Mouse (Mus musculus): Measurements from ENCODE around the gene Lbp. TPM values are rescaled to one million over a fixed set of nuclear protein-coding genes. Genes with fewer than 3 reads are reported as not detected.

The Lbp gene
- polyA plus RNA-seq, 1 experiment from 2014 or later: 0.53 TPM

DNA sequence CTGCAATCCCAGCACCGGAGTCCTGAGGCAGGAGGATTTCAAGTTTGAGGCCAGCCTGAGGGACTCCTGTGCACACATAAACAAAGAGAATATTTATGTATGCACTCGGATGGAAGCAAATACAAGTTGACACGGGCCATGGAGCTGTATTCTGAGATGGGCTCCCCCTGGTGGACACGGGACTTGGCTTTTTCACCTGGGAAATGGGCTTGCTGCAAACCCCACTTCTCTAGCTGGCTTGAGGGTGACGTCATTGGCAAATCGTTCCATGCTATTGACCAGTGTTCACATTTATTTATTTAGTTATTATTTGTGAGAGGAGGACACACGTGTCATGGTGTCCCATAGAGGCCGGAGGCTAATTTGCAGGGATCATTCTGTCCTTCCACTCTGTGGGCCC, 10.1 kb downstream of the Lbp start:
- no peak overlapping the region for H3K27ac ChIP-seq
- no peak overlapping the region for H3K4me3 ChIP-seq
- peaks cover 5% of the 10 kb centered on the region for H3K4me1 ChIP-seq
- H3K9ac ChIP-seq: no peak overlapping the region
- 71% methylated on average over 8 of the region's 8 CpGs for WGBS
- no peaks in the 10 kb centered on the region for H3K27me3 ChIP-seq
- no peak for ATAC-seq
- no peaks in the 10 kb centered on the region for H3K36me3 ChIP-seq (ENCODE audit: poor library complexity, severe bottlenecking)
- no peaks in the 10 kb centered on the region for H3K9me3 ChIP-seq (replicated peaks)
- H3K4me2 ChIP-seq: no peak overlapping the region

GRCm38 (mm10) chr2:158317026-158317425, 10.7 kb downstream of the Lbp start:
- Histone ChIP-seq H3K4me3 (no peak overlapping the region), H3K9me3 (replicated peaks) (no peaks in the 10 kb centered on the region), H3K36me3 (ENCODE audit: poor library complexity, severe bottlenecking) (no peaks in the 10 kb centered on the region), H3K4me2 (no peak overlapping the region), H3K4me1 (peaks cover 5% of the 10 kb centered on the region), H3K27ac (no peak overlapping the region), H3K9ac (no peak overlapping the region), H3K27me3 (no peaks in the 10 kb centered on the region)
- WGBS: 12% methylated on average over 5 of the region's 5 CpGs
- peak; percentile 71 for ATAC-seq

DNA sequence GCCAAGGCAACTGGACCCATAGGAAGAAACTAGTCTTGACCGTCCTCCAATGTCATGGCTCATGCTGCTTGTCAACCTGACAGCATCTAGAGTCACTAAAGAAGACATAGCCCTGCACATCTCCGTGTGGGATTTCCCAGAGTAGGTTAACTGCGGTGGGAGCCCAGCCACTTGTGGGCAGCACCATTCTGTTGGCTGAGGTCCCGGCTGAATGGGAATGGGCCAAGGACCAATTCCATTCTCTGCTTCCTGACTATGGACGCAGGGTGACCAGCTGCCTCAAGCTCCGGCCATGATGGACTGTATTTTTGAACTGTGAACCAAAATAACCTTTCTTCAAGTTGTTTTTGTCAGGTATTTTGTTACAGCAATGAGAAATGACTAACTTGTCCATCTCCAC, 15.3 kb downstream of the Lbp start:
- Histone ChIP-seq H3K4me3 (no peak overlapping the region), H3K9ac (no peak overlapping the region), H3K27me3 (no peaks in the 10 kb centered on the region), H3K27ac (no peak overlapping the region), H3K4me2 (no peak overlapping the region), H3K9me3 (replicated peaks) (no peaks in the 10 kb centered on the region), H3K36me3 (ENCODE audit: poor library complexity, severe bottlenecking) (no peaks in the 10 kb centered on the region), H3K4me1 (peaks cover 5% of the 10 kb centered on the region)
- 90% methylated on average over 6 of the region's 6 CpGs for WGBS
- no peak for ATAC-seq

DNA sequence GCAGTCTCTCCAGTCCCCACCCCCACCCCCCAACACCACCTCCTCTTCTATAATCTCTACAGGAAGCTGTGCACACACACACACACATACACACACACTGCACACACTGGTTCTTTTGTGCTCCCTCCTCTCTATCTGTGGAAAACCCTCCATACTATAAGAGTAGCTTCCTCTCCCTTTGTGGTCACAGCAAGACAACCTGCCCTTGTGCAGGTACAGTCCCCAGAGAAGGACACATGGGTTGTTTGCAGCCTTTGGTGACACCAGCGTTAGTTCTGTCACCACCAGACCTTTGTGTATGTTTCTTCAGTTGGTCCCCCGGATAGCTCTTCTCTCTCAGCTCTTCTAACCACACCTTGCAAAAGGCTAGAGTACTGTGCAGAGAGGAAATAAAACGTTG, 16.6 kb downstream of the Lbp start:
- WGBS: 84% methylated on average over 3 of the region's 3 CpGs
- H3K27ac ChIP-seq: no peak overlapping the region
- no peaks in the 10 kb centered on the region for H3K27me3 ChIP-seq
- H3K36me3 ChIP-seq (ENCODE audit: poor library complexity, severe bottlenecking): no peaks in the 10 kb centered on the region
- no peak overlapping the region for H3K4me3 ChIP-seq
- no peaks in the 10 kb centered on the region for H3K9me3 ChIP-seq (replicated peaks)
- H3K4me2 ChIP-seq: no peak overlapping the region
- H3K9ac ChIP-seq: no peak overlapping the region
- H3K4me1 ChIP-seq: no peaks in the 10 kb centered on the region
- no peak for ATAC-seq

GRCm38 (mm10) chr2:158324531-158325190, 18.4 kb downstream of the Lbp start:
- H3K36me3 ChIP-seq (ENCODE audit: poor library complexity, severe bottlenecking): no peaks in the 10 kb centered on the region
- H3K4me1 ChIP-seq: no peaks in the 10 kb centered on the region
- peak; percentile 82 for ATAC-seq
- no peak overlapping the region for H3K27ac ChIP-seq
- no peak overlapping the region for H3K9ac ChIP-seq
- no peaks in the 10 kb centered on the region for H3K27me3 ChIP-seq
- 66% methylated on average over 10 of the region's 10 CpGs for WGBS
- H3K4me3 ChIP-seq: no peak overlapping the region
- no peak overlapping the region for H3K4me2 ChIP-seq
- no peaks in the 10 kb centered on the region for H3K9me3 ChIP-seq (replicated peaks)

GRCm38 (mm10) chr2:158325609-158326008, 19.3 kb downstream of the Lbp start:
- Histone ChIP-seq H3K27ac (no peak overlapping the region), H3K9ac (no peak overlapping the region), H3K4me1 (no peaks in the 10 kb centered on the region), H3K9me3 (replicated peaks) (no peaks in the 10 kb centered on the region), H3K4me2 (no peak overlapping the region), H3K4me3 (no peak overlapping the region), H3K27me3 (no peaks in the 10 kb centered on the region), H3K36me3 (ENCODE audit: poor library complexity, severe bottlenecking) (no peaks in the 10 kb centered on the region)
- ATAC-seq: no peak
- 63% methylated on average over 8 of the region's 8 CpGs for WGBS

- Histone ChIP-seq H3K9me3 (replicated peaks) (no peaks in the 10 kb centered on the region), H3K4me2 (no peak overlapping the region), H3K36me3 (ENCODE audit: poor library complexity, severe bottlenecking) (no peaks in the 10 kb centered on the region), H3K9ac (no peak overlapping the region), H3K4me3 (no peak overlapping the region), H3K4me1 (no peaks in the 10 kb centered on the region), H3K27ac (no peak overlapping the region), H3K27me3 (no peaks in the 10 kb centered on the region)
- WGBS: 87% methylated on average over 13 of the region's 13 CpGs
- no peak for ATAC-seq
These were observed 28.1 kb downstream of the Lbp start for GRCm38 (mm10) chr2:158334356-158334755.

- Histone ChIP-seq H3K9ac (no peak overlapping the region), H3K27me3 (0 out of 2 replicates have a peak, but pooled peaks cover 5% of the 10 kb centered on the region), H3K4me2 (no peak overlapping the region), H3K9me3 (replicated peaks) (no peaks in the 10 kb centered on the region), H3K4me3 (no peak overlapping the region), H3K36me3 (ENCODE audit: poor library complexity, severe bottlenecking) (no peaks in the 10 kb centered on the region), H3K27ac (no peak overlapping the region), H3K4me1 (peaks cover 4% of the 10 kb centered on the region; the same call in 1 of the 2 replicates)
- ATAC-seq: no peak
- 82% methylated on average over 10 of the region's 10 CpGs for WGBS
These were observed 31.4 kb downstream of the Lbp start for GRCm38 (mm10) chr2:158337698-158338097.

DNA sequence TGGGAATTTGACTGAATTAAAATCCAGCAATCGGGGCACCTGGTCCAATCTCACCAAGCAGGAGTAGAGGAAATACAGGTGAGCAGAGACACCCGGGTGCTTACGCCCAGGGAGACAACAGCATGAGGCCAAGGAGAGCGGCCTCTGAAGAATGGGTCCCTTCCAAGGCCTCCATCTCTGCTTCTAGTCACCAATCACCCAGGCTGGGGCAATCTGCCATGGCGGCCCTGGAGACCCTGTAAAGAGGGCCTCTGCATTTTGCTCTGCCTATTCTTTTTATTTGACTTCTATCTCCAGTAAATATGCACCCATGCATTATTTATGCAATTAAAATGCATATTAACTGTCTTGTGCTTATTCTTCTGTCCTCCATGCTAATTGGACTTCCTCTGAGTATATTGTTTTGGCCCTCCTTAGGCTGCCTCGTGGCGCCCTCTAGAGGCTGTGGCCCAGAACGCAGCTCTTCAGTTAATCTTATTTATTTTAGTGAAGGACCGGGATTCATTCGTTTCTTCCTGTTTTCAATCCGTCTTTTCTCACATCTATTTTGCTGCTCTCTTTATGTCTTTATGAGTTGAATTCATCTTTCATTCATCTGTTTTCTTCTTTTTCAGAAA, 33.8 kb downstream of the Lbp start:
- Histone ChIP-seq H3K9me3 (replicated peaks) (no peaks in the 10 kb centered on the region), H3K36me3 (ENCODE audit: poor library complexity, severe bottlenecking) (no peaks in the 10 kb centered on the region), H3K27ac (no peak overlapping the region; the same call in 1 of the 2 replicates), H3K4me2 (no peak overlapping the region), H3K4me1 (peaks cover 10% of the 10 kb centered on the region), H3K4me3 (no peak overlapping the region), H3K9ac (no peak overlapping the region), H3K27me3 (0 out of 2 replicates have a peak, but pooled peaks cover 5% of the 10 kb centered on the region)
- 40% methylated on average over 11 of the region's 11 CpGs for WGBS
- ATAC-seq: peak; percentile 75

DNA sequence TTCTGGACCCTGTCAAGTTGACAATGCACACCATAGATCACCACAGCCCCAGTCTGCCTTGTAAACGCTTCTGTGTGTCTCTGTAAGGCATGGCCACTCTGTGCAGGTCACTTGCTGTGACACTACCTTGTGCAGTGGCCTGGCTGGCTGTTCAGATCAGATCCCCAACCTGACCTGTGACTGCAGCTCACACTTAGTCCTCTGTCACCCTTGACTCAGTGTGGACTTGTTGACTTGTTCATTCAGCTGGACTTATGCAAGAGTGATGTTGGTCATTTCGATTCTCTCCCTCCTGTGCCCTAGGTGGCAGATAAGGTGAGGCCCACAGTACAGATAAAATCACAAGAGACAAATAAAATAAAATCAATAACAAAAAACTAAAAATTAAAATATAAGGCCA, 35.0 kb downstream of the Lbp start:
- Histone ChIP-seq H3K9me3 (replicated peaks) (no peaks in the 10 kb centered on the region), H3K36me3 (ENCODE audit: poor library complexity, severe bottlenecking) (no peaks in the 10 kb centered on the region), H3K4me2 (no peak overlapping the region), H3K27ac (no peak overlapping the region), H3K4me1 (peaks cover 10% of the 10 kb centered on the region), H3K27me3 (0 out of 2 replicates have a peak, but pooled peaks cover 5% of the 10 kb centered on the region), H3K9ac (no peak overlapping the region), H3K4me3 (no peak overlapping the region)
- ATAC-seq: no peak
- WGBS: 75% methylated on average over 2 of the region's 2 CpGs

DNA sequence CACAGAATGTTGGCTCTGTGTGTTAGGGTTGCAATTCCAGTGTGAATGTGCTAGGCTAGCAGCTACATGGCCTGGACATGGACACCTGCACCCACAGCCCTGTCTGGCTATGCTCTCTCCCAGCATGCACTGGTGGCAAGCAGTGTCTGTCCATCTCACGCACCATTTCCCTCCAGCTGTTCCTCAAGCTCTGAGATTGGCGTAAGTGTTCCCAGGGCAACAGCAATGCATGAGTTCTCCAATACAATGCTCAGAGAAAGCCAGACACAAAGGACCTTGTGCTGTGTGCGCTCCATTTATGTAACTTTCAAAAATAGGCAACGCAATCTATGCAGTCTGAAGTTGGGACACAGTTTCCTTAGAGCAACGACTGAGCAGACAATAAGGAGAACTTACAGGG, 37.2 kb downstream of the Lbp start:
- Histone ChIP-seq H3K4me3 (no peak overlapping the region), H3K27ac (no peak overlapping the region), H3K36me3 (ENCODE audit: poor library complexity, severe bottlenecking) (no peaks in the 10 kb centered on the region), H3K4me2 (no peak overlapping the region), H3K9me3 (replicated peaks) (no peaks in the 10 kb centered on the region), H3K9ac (no peak overlapping the region), H3K27me3 (0 out of 2 replicates have a peak, but pooled peaks cover 5% of the 10 kb centered on the region), H3K4me1 (peaks cover 10% of the 10 kb centered on the region)
- WGBS: 16% methylated on average over 5 of the region's 5 CpGs
- peak; percentile 36; the same call in 1 of the 2 replicates for ATAC-seq

GRCm38 (mm10) chr2:158346467-158346866, 40.2 kb downstream of the Lbp start:
- no peaks in the 10 kb centered on the region for H3K9me3 ChIP-seq (replicated peaks)
- no peak overlapping the region for H3K9ac ChIP-seq
- no peak for ATAC-seq
- H3K27ac ChIP-seq: no peak overlapping the region
- no peak overlapping the region for H3K4me2 ChIP-seq
- H3K4me3 ChIP-seq: no peak overlapping the region
- H3K36me3 ChIP-seq (ENCODE audit: poor library complexity, severe bottlenecking): 0 out of 2 replicates have a peak, but pooled peaks cover 2% of the 10 kb centered on the region
- H3K4me1 ChIP-seq: peaks cover 6% of the 10 kb centered on the region
- WGBS: 79% methylated on average over 6 of the region's 6 CpGs
- no peaks in the 10 kb centered on the region for H3K27me3 ChIP-seq
